Mouse (Mus musculus): ENCODE data around the gene Ttc16. TPM values are rescaled to one million over a fixed set of nuclear protein-coding genes. Genes with fewer than 3 reads are reported as not detected.

Ttc16 gene
- 0.70 TPM for polyA plus RNA-seq (2015; fragmentation: Illumina TruSeq; extraction: RNeasy Lipid Tissue Mini Kit (QIAGEN cat#74804); ENCODE audit: insufficient read depth, low read depth, low replicate concordance)

GRCm38 (mm10) chr2:32775359-32776074 lies at the start of gene Ttc16, which contains the start of gene Ptrh1:
TSS of gene Ttc16 (minus strand) at chr2:32775633.
TSS of gene Ptrh1 (plus strand) at chr2:32775786.

GRCm38 (mm10) chr2:32784048-32784681 lies 8.7 kb upstream of the Ttc16 start, which contains the start of gene Cfap157:
TSS of gene Cfap157 (minus strand) at chr2:32784428.

GRCm38 (mm10) chr2:32757056-32757845 lies 18.2 kb downstream of the Ttc16 start, which contains the start of gene Tor2a:
TSS of gene Tor2a (plus strand) at chr2:32757234.

GRCm38 (mm10) chr2:32740916-32741272 lies 34.5 kb downstream of the Ttc16 start, which contains the start of gene 6330409D20Rik:
TSS of gene 6330409D20Rik (minus strand) at chr2:32741016.

GRCm38 (mm10) chr2:32720681-32721229 lies 54.7 kb downstream of the Ttc16 start, which contains the start of gene Sh2d3c:
TSS of gene Sh2d3c (plus strand) at chr2:32721055.

GRCm38 (mm10) chr2:32712934-32713817 lies 62.3 kb downstream of the Ttc16 start, which contains the start of gene Cdk9:
TSS of gene Cdk9 (minus strand) at chr2:32713076.

Other genes with a start within 250 kb of the Ttc16 start
- 7.6 TPM for gene Fam102a, start 240.3 kb downstream of the Ttc16 start, polyA plus RNA-seq (2015; fragmentation: Illumina TruSeq; extraction: RNeasy Lipid Tissue Mini Kit (QIAGEN cat#74804); ENCODE audit: insufficient read depth, low read depth, low replicate concordance)
- gene Dpm2, start 204.8 kb downstream of the Ttc16 start, polyA plus RNA-seq (2015; fragmentation: Illumina TruSeq; extraction: RNeasy Lipid Tissue Mini Kit (QIAGEN cat#74804); ENCODE audit: insufficient read depth, low read depth, low replicate concordance) = 30.0 TPM
- gene Pip5kl1, start 200.8 kb downstream of the Ttc16 start, polyA plus RNA-seq (2015; fragmentation: Illumina TruSeq; extraction: RNeasy Lipid Tissue Mini Kit (QIAGEN cat#74804); ENCODE audit: insufficient read depth, low read depth, low replicate concordance) = not detected
- gene 9430097D07Rik, start 199.9 kb downstream of the Ttc16 start, polyA plus RNA-seq (2015; fragmentation: Illumina TruSeq; extraction: RNeasy Lipid Tissue Mini Kit (QIAGEN cat#74804); ENCODE audit: insufficient read depth, low read depth, low replicate concordance) = not detected
- 8.7 TPM for gene St6galnac4, start 188.5 kb downstream of the Ttc16 start, polyA plus RNA-seq (2015; fragmentation: Illumina TruSeq; extraction: RNeasy Lipid Tissue Mini Kit (QIAGEN cat#74804); ENCODE audit: insufficient read depth, low read depth, low replicate concordance)
- gene St6galnac6, start 175.9 kb downstream of the Ttc16 start, polyA plus RNA-seq (2015; fragmentation: Illumina TruSeq; extraction: RNeasy Lipid Tissue Mini Kit (QIAGEN cat#74804); ENCODE audit: insufficient read depth, low read depth, low replicate concordance) = 8.5 TPM
- 4.1 TPM for gene Ak1, start 153.9 kb downstream of the Ttc16 start, polyA plus RNA-seq (2015; fragmentation: Illumina TruSeq; extraction: RNeasy Lipid Tissue Mini Kit (QIAGEN cat#74804); ENCODE audit: insufficient read depth, low read depth, low replicate concordance)
- 78.3 TPM for gene Eng, start 129.0 kb downstream of the Ttc16 start, polyA plus RNA-seq (2015; fragmentation: Illumina TruSeq; extraction: RNeasy Lipid Tissue Mini Kit (QIAGEN cat#74804); ENCODE audit: insufficient read depth, low read depth, low replicate concordance)
- 25.2 TPM for gene Fpgs, start 71.5 kb downstream of the Ttc16 start, polyA plus RNA-seq (2015; fragmentation: Illumina TruSeq; extraction: RNeasy Lipid Tissue Mini Kit (QIAGEN cat#74804); ENCODE audit: insufficient read depth, low read depth, low replicate concordance)
- 22.0 TPM for gene Cdk9, start 62.6 kb downstream of the Ttc16 start, polyA plus RNA-seq (2015; fragmentation: Illumina TruSeq; extraction: RNeasy Lipid Tissue Mini Kit (QIAGEN cat#74804); ENCODE audit: insufficient read depth, low read depth, low replicate concordance)
- gene Sh2d3c, start 54.6 kb downstream of the Ttc16 start, polyA plus RNA-seq (2015; fragmentation: Illumina TruSeq; extraction: RNeasy Lipid Tissue Mini Kit (QIAGEN cat#74804); ENCODE audit: insufficient read depth, low read depth, low replicate concordance) = 7.7 TPM
- not detected for gene 6330409D20Rik, start 34.6 kb downstream of the Ttc16 start, polyA plus RNA-seq (2015; fragmentation: Illumina TruSeq; extraction: RNeasy Lipid Tissue Mini Kit (QIAGEN cat#74804); ENCODE audit: insufficient read depth, low read depth, low replicate concordance)
- gene Tor2a, start 18.4 kb downstream of the Ttc16 start, polyA plus RNA-seq (2015; fragmentation: Illumina TruSeq; extraction: RNeasy Lipid Tissue Mini Kit (QIAGEN cat#74804); ENCODE audit: insufficient read depth, low read depth, low replicate concordance) = 24.0 TPM
- 4.1 TPM for gene Ptrh1, start 153 bp upstream of the Ttc16 start, polyA plus RNA-seq (2015; fragmentation: Illumina TruSeq; extraction: RNeasy Lipid Tissue Mini Kit (QIAGEN cat#74804); ENCODE audit: insufficient read depth, low read depth, low replicate concordance)
- gene Cfap157, start 8.8 kb upstream of the Ttc16 start, polyA plus RNA-seq (2015; fragmentation: Illumina TruSeq; extraction: RNeasy Lipid Tissue Mini Kit (QIAGEN cat#74804); ENCODE audit: insufficient read depth, low read depth, low replicate concordance) = 0.48 TPM
- 7.2 TPM for gene Stxbp1, start 71.6 kb upstream of the Ttc16 start, polyA plus RNA-seq (2015; fragmentation: Illumina TruSeq; extraction: RNeasy Lipid Tissue Mini Kit (QIAGEN cat#74804); ENCODE audit: insufficient read depth, low read depth, low replicate concordance)
- 14.7 TPM for gene Fam129b, start 100.5 kb upstream of the Ttc16 start, polyA plus RNA-seq (2015; fragmentation: Illumina TruSeq; extraction: RNeasy Lipid Tissue Mini Kit (QIAGEN cat#74804); ENCODE audit: insufficient read depth, low read depth, low replicate concordance)
- 289 TPM for gene Rpl12, start 185.9 kb upstream of the Ttc16 start, polyA plus RNA-seq (2015; fragmentation: Illumina TruSeq; extraction: RNeasy Lipid Tissue Mini Kit (QIAGEN cat#74804); ENCODE audit: insufficient read depth, low read depth, low replicate concordance)
- gene Lrsam1, start 186.0 kb upstream of the Ttc16 start, polyA plus RNA-seq (2015; fragmentation: Illumina TruSeq; extraction: RNeasy Lipid Tissue Mini Kit (QIAGEN cat#74804); ENCODE audit: insufficient read depth, low read depth, low replicate concordance) = 3.8 TPM
- gene Slc2a8, start 206.4 kb upstream of the Ttc16 start, polyA plus RNA-seq (2015; fragmentation: Illumina TruSeq; extraction: RNeasy Lipid Tissue Mini Kit (QIAGEN cat#74804); ENCODE audit: insufficient read depth, low read depth, low replicate concordance) = 4.8 TPM